Mouse (Mus musculus): ENCODE results near the gene Gm21750.

DNA sequence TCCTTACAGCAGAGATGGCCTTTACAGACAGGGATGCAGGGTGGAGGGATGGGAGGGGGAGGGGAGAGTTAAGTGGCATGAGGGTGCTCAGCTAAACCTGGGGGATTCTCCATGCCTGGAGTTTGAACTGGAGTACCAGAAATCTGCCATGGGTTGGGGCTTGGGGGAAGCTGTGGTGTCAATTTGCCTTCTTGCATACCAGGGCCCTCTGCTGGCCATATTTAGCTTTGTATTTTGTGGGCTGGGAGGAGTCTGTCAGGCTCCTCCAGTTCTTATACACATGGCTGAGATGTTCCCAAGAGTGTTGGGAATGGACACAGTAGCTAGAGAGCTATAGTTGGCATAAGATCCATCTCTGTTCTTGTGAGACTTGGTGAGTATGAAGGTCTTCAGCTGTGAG lies 23.6 kb upstream of the Gm21750 start:
- TF ChIP-seq POLR2A (IDR thresholded peaks at IDR 0.05; ENCODE audit: borderline replicate concordance, low read depth, low read length), result no peak
- TF ChIP-seq CTCF (IDR thresholded peaks at IDR 0.05; ENCODE audit: low read depth, low read length), result no peak; the same call in 1 of the 2 replicates
